Mouse (Mus musculus) heart, postnatal 25 days (tissue): ENCODE measurements around the gene Jpt1. TPM values are rescaled to one million over a fixed set of nuclear protein-coding genes. Genes with fewer than 3 reads are reported as not detected.
A peak's percentile ranks its signal among the peaks of the same experiment; 100 is the strongest.
"Not testable (repeated sequence)": the region's sequence is repeated elsewhere in the genome, so short reads cannot be mapped to it uniquely, and the experiment has no call there.

Experiments used
- DNase-seq: peaks from one replicate; pipeline ENCODE4 v3.0.0; 2022; ENCODE audit warnings: low spot score
- intact Hi-C: fragments of 180-260 bp; cut with DNase I; formaldehyde crosslinking; loops from one replicate; pipeline ENCODE4 v1.15.1; 2025
- total RNA-seq, 2 experiments: library from RNA; stranded (reverse); gene quantifications; 2 replicates each; pipeline ENCODE4 v1.2.3; 2021

Gene Jpt1
- 100 to 1,000 TPM; 121 to 135 TPM for total RNA-seq

- DNase-seq: peak; percentile 98
- intact Hi-C loops: loop anchor here (2.0 kb wide), 1 partner anchor 21 kb away; no protein-coding TSS in a partner anchor
Measured at GRCm38 (mm10) chr11:115514238-115514663, at the start of gene Jpt1. Gene Jpt1 (minus strand): TSS chr11:115514387.

- intact Hi-C loops: loop anchor here (5.0 kb wide), 1 partner anchor 81 kb away; no protein-coding TSS in a partner anchor
- DNase-seq: no peak
Measured at GRCm38 (mm10) chr11:115563406-115563805, 49.2 kb upstream of the Jpt1 start.

- intact Hi-C loops: no loop called here
- DNase-seq: no peak
Measured at GRCm38 (mm10) chr11:115555717-115556116, 41.5 kb upstream of the Jpt1 start.

- intact Hi-C loops: no loop called here
- no peak for DNase-seq
Measured at GRCm38 (mm10) chr11:115552783-115553182, 38.6 kb upstream of the Jpt1 start.

- intact Hi-C loops: no loop called here
- no peak for DNase-seq
Measured at GRCm38 (mm10) chr11:115543571-115543970, 29.4 kb upstream of the Jpt1 start.

- no peak for DNase-seq
- intact Hi-C loops: no loop called here
Measured at GRCm38 (mm10) chr11:115538045-115538444, 23.9 kb upstream of the Jpt1 start.

DNA sequence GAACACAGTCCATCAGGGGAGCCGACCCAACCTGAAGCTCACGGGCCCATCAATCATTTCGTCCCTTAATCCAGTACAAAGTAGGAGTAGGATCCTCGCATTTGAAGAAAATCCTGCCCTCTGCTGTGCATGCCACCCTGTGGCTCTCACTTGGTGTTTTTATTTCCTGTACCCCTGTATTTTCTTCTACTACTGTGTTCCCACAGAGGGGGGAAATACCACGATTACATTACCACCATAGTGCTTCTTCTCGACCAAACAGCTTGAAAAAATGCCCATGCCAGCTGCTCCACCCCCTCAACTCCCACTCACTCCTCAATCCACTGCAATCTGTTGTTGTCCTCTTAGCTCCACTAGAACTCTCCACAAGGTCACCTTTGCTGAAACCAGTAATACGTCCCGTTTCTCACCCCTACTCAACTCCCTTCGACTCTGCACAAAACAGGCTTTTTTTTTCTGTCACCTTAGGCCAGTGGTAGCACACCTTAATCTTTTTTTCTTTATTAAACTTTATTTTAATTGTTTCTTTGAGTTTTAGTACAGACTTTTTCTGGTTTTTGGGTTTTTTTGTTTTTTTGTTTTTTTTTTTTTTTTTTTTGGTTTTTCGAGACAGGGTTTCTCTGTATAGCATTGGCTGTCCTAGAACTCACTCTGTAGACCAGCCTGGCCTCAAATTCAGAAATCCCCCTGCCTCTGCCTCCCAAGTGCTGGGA, 22.8 kb upstream of the Jpt1 start:
- intact Hi-C loops: no loop called here
- DNase-seq: no peak

DNA sequence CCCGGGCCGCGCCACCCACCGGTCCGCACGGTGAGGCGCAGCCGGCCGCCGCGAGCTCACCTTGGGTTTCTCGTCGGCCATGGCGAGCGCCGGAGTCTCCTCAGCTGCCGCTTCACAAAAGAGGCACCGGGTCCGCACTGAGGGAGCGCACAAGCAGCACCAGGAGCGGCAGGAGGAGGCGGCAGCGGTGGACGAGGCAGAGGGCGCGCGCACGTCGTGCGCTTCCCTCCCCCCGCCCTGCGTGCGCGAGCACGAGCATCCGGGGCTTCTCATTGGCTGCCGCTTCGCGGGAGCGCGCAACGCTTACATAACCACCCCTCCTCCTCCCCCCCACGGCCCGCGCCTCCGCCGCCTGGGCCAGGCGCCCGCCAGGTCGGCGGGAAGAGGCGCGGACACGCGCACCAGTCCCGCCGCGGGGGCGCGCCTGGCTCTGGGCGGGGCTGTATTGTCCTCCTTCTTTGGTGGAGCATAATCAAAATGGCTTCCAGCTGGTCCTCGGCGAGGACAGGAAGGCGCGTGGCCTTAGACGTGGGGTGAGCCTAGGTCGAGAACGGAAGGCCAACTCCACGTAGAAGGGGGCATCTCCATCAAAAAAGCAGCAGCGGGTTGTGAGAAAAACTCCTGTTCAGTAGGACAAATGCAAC, 22.0 kb upstream of the Jpt1 start, which contains the start of gene Sumo2:
Sumo2 (minus strand) TSS at position 239 of the 644 bp plus-strand sequence.
- intact Hi-C loops: no loop called here
- DNase-seq: peak; percentile 98

DNA sequence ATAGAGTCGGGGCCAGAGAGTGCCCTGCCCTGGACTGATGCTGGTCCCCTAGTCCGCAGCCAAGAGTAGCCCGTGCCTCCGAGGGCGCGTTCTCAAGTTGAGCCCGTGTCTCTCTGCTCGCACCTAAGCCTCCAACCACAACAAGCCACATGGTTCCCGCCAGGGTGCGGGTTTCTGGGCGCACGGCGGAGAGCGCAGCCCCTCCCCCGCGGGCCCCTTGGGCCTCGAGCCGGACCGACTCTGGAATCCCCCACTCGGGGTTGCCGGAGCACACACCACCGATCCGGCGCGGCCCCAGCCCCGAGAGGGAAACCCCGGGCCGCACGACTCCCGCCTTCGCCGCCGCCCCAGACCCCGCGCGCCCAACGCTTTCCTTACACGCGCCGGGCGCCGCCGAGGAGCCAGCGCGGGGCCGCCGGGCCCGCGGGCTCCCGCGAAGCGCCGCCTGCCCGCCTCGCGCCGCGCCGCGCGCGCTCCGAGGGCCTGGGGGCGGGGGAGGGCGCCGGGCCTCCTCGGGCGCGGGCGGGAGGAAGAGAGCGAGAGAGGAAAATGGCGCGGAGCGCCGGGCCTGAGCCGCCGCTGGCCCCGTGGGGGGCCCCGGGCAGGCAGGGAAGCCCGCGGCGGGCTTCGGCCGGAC, 21.3 kb upstream of the Jpt1 start:
- DNase-seq: peak; percentile 35
- intact Hi-C loops: loop anchor here (2.0 kb wide), 2 partner anchors 21 to 45 kb away; partner anchors contain the start of genes Jpt1 and Nt5c

GRCm38 (mm10) chr11:115534759-115535371, 20.7 kb upstream of the Jpt1 start:
- intact Hi-C loops: loop anchor here (2.0 kb wide), 2 partner anchors 20 to 44 kb away; partner anchors contain the start of genes Jpt1 and Nt5c
- no peak for DNase-seq

GRCm38 (mm10) chr11:115526446-115526845, 12.3 kb upstream of the Jpt1 start:
- DNase-seq, intact Hi-C loops: not testable (repeated sequence)

- intact Hi-C loops: no loop called here
- DNase-seq: no peak
Measured at GRCm38 (mm10) chr11:115522703-115523102, 8.5 kb upstream of the Jpt1 start.

DNA sequence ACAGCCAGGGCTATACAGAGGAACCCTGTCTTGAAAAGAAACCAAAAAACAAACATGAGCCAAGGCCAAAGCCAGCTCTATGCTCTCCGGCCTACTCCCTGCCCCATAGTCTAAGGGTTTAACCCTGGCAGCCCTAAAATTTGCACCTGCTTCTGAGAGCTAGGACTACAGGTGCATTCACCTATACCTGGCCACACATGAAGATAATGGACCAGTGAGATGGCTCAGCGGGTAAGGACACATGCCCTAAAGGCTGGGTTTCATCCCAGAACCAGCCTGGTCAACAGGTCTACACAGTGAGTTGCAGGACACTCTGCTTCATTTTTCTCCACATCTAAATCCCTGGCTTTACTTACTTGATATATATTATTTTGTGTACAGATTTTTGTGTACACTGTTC, 8.1 kb upstream of the Jpt1 start:
- DNase-seq: no peak
- intact Hi-C loops: no loop called here

DNA sequence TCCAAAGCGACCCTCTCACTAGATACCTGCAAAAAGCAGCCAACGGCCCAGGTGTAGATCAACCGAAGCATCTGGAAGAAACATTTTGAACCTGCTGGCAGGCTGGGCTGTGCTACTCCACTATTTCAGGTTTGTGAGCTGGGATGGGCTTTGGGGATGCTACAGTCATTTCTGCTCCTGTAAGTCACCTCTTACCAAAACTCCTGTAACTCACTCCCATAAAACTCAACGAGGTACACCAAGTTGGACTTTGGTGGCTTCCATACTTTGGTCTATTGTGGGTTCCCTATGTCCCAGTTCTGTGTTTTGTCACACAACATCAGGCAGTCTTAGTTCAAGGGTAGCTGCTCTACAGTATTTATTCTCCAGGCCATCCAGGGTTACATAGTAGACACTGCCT, 6.9 kb upstream of the Jpt1 start:
- intact Hi-C loops: no loop called here

GRCm38 (mm10) chr11:115520218-115520617, 6.0 kb upstream of the Jpt1 start:
- no peak for DNase-seq
- intact Hi-C loops: no loop called here

More for the DNA sequence above, 6.9 kb upstream of the Jpt1 start:
- no peak for DNase-seq

DNA sequence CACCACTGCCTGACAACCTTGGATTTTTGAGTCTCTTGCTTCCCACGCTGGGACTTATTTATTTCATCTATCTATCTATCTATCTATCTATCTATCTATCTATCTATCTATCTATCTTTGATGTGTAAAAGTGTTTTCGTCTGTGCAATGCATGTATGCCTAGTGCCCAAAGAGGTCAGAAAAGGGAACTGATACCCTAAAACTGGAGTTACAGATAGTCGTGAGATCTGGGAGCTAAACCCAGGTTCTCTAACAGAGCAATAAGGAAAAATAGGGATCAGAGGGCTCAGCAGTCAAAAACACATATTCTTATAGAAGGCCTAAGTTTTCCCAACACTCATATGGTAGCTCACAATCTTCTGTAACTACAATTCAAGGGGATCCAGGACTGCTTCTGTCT, 5.4 kb upstream of the Jpt1 start:
- no peak for DNase-seq

DNA sequence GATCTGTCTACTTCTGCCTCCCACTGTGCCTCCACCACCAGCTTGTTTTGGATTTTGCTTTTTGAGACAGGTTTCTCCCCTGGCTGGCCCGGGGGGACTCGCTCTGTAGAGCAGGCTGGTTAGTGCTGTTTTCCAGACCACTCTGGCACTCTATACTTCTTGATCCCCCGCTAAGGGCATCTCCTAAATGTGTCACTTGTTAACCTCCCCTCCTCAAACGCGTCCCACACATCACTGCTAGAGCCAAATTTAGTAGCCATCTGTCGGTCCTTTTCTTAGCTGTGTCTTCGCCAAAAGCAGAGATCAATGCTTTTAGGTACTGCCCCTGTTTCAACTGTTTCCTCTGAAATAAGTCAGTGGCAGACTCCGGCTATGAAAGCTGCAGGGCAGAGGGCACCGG, 4.5 kb upstream of the Jpt1 start:
- DNase-seq: no peak
- intact Hi-C loops: no loop called here

More for the DNA sequence above, 5.4 kb upstream of the Jpt1 start:
- intact Hi-C loops: no loop called here

- no peak for DNase-seq
- intact Hi-C loops: no loop called here
Measured at GRCm38 (mm10) chr11:115516942-115517341, 2.8 kb upstream of the Jpt1 start.

GRCm38 (mm10) chr11:115515021-115515420, 834 bp upstream of the Jpt1 start:
- intact Hi-C loops: loop anchor here (2.0 kb wide), 1 partner anchor 20 kb away; no protein-coding TSS in a partner anchor
- no peak for DNase-seq
